ENCODE assay signal across 25 mouse cellular contexts in genomic region chr15:9289660-9290059, GRCm38 (mm10). TPM values are rescaled to one million over a fixed set of nuclear protein-coding genes. Genes with fewer than 3 reads are reported as not detected.
"Had no signal": no experiment of that assay in that cellular context is flagged by ENCODE, and none has a peak within 500 bp of the region (broad histone marks: within the 10 kb centered on the region; RNA-seq: fewer than 3 reads in every experiment).

No protein-coding gene starts in this region.

- H3K9me3 ChIP-seq: limb, embryonic 13.5 days; liver, embryonic 13.5 days; midbrain, embryonic 10.5 days; neural tube, embryonic 15.5 days had no signal

- H3K27me3 ChIP-seq: limb, embryonic 13.5 days; liver, embryonic 13.5 days; neural tube, embryonic 15.5 days had no signal

- ATAC-seq: intestine, postnatal 0 days; lung, postnatal 0 days had no signal

- H3K9ac ChIP-seq: limb, embryonic 13.5 days; liver, embryonic 13.5 days; neural tube, embryonic 15.5 days had no signal

- H3K4me3 ChIP-seq: limb, embryonic 13.5 days; liver, embryonic 13.5 days; midbrain, embryonic 10.5 days; myocyte; neural tube, embryonic 15.5 days had no signal

- H3K4me1 ChIP-seq: limb, embryonic 13.5 days; liver, embryonic 13.5 days; midbrain, embryonic 10.5 days; neural tube, embryonic 15.5 days had no signal

- H3K36me3 ChIP-seq: limb, embryonic 13.5 days; liver, embryonic 13.5 days; midbrain, embryonic 10.5 days; neural tube, embryonic 15.5 days had no signal

- DNase-seq: kidney, postnatal 36 days; left cerebral cortex, postnatal 4 days; liver, embryonic 13.5 days; lung, adult 18-20 months; lung, postnatal 4 days; midbrain, embryonic 14.5 days; right cerebral cortex, adult 18-20 months; right cerebral cortex, postnatal 25 days; thymus, postnatal 36 days had no signal

- H3K27ac ChIP-seq: limb, embryonic 13.5 days; liver, embryonic 13.5 days; midbrain, embryonic 10.5 days; neural tube, embryonic 15.5 days had no signal

- H3K4me2 ChIP-seq: limb, embryonic 13.5 days; liver, embryonic 13.5 days; neural tube, embryonic 15.5 days had no signal

RNA-seq across cellular contexts. Expression of gene Ugt3a1, which starts 13.0 kb away (rescaled TPM):
- total RNA-seq: layer of hippocampus, adult 18-20 months; layer of hippocampus, postnatal 14 days; left cerebral cortex, adult 18-20 months; left cerebral cortex, postnatal 10 days; left cerebral cortex, postnatal 4 days; megakaryocyte, adult 5-6 weeks had no signal
- polyA plus RNA-seq: intestine, postnatal 0 days; kidney, embryonic 14.5 days; limb, embryonic 13.5 days; lung, postnatal 0 days; midbrain, embryonic 10.5 days; midbrain, embryonic 14.5 days; myocyte; neural tube, embryonic 11.5 days; neural tube, embryonic 15.5 days; small intestine, adult 2 months; thymus, postnatal 0 days had no signal

RNA-seq across cellular contexts. Expression of gene Ugt3a2, which starts 45.7 kb away (rescaled TPM):
- total RNA-seq: layer of hippocampus, adult 18-20 months; layer of hippocampus, postnatal 14 days; left cerebral cortex, adult 18-20 months; left cerebral cortex, postnatal 10 days; left cerebral cortex, postnatal 4 days; megakaryocyte, adult 5-6 weeks had no signal
- polyA plus RNA-seq: intestine, postnatal 0 days; kidney, embryonic 14.5 days; limb, embryonic 13.5 days; lung, postnatal 0 days; midbrain, embryonic 10.5 days; midbrain, embryonic 14.5 days; myocyte; neural tube, embryonic 11.5 days; neural tube, embryonic 15.5 days; small intestine, adult 2 months; stomach, embryonic 16.5 days; thymus, postnatal 0 days had no signal
